Mouse (Mus musculus) embryonic fibroblast, embryonic 13.5 days (primary cell): ENCODE measurements around the gene Foxp1.

Source experiments
- CTCF ChIP-seq: IDR thresholded peaks from 2 replicates; pipeline ENCODE4 v1.5.1; 2011; ENCODE audit warnings: mild to moderate bottlenecking, control low read depth, low read length, moderate library complexity, borderline replicate concordance; ENCODE audit not compliant: insufficient read depth
- POLR2A ChIP-seq: IDR thresholded peaks from 2 replicates; pipeline ENCODE4 v1.6.1; 2011; ENCODE audit warnings: low read depth, mild to moderate bottlenecking, control low read depth, low read length, moderate library complexity

GRCm38 (mm10) chr6:99289220-99289619 is 233.3 kb downstream of the Foxp1 start:
- TF ChIP-seq POLR2A: no peak
- no peak for TF ChIP-seq CTCF
